Mouse (Mus musculus): ENCODE measurements at regions not wholly inside any gene's neighbourhood (a gene's known extent, or its start where the extent isn't known, plus 50 kb on each side); places are given as distances from the start of the nearest gene placed in this dataset.

DNA sequence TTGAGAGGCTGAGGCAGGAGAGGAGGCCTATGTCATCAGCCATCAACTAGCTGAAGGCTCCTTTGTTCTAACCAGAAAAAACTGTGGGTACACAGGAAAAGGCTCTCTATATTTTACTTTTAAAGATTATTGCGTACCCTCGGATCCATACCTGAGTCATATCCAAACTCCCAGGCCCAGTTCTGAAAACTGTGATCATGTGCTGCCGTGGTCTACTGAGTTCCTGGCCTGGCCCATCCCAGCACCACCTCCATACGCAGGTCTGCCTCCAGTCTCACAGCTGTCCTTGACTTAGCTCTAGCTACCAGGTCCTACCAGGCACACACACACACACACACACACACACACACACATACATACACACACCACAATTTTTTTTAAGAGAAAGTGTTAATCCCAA is 87.0 kb upstream of the Hs6st1 start:
- DNase-seq: no peak

DNA sequence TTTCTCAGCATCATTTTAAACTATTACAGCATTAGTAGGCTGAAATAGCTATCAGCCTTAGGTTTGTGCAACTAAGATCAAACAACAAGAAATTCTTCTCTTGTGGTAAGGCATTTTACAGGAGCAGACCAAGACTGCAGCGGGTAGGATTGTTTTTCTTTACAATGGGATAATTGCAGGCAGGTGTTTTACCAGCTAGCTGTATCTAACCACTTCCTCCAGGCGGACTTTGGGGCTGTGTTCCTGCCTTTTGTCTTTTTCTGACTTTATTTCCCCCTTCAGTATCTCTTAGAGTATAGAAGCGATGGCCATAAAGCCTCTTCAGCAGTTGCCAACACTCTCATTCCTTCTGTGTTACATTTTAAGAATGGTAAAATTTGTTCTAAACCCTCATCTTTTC is 84.8 kb upstream of the Hs6st1 start:
- no peak for DNase-seq

DNA sequence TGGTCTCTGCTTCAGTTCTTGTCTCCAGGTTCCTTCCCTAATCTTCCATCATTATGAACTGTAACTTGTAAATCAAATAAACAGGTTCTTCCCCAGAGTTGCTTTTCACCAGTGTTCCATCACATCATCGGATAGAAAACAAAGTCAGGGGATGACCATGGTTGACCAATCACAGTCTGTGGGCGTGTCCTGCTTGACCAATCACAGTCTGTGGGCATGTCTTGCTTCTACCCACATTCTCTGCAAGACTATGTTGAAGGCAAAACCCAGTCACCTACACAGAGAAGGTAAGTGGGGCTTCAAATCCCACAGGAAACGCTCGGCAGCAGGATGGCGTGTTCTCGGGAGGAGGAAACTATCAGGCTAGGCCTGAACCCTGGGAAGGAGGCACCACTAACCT is 82.9 kb upstream of the Hs6st1 start:
- DNase-seq: no peak

DNA sequence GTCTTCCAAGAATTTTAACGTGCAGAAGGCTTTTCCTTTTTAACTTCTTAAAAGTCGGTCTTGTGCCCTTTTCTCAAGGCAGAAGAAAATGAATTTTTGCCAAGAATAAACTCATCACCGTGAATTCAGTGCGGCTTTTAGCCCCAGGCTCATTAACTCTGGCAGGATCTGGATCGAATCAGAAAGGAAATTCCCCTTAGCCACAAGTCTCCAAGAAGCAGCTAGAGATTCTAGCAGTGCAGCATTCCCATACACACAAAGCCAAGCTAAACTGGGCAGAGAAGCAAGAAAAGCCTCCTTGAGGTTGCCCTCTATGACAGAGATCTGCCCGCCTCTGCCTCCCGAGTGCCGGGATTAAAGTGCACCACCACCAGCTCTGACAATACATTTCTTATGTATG is 81.5 kb upstream of the Hs6st1 start:
- no peak for DNase-seq

DNA sequence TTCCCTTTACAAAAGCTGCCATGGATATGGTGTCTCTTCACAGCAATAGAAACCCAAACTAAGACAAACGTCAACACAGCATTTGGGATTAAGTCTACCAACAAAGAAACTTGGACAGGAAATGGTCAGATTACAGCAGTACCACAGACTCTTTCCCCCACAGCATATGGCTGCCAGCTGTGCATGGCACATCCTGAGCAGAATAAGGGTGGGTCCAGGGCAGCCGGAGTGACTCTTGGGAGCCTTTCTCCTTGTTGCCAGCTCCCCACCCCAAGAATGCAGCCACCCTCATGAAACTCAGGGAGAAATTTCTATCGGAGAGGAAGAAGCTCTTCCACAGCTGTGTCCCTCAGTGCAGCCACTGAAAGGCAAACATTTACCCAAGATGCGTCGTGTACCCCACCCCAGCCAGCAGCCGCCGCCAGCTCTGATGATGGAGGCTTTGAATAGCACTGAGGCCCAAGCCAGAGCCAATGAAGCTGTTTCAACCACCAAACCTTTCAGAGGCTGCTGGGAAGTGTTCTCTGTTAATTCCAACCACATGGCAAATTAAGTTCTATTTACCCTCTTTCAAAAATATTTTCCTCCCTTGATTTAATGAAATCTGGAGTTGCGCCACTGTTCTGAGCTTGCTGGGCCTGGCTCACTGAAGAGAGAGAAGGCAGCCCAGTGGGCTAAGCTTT is 75.8 kb upstream of the Hs6st1 start:
- no peak for DNase-seq

DNA sequence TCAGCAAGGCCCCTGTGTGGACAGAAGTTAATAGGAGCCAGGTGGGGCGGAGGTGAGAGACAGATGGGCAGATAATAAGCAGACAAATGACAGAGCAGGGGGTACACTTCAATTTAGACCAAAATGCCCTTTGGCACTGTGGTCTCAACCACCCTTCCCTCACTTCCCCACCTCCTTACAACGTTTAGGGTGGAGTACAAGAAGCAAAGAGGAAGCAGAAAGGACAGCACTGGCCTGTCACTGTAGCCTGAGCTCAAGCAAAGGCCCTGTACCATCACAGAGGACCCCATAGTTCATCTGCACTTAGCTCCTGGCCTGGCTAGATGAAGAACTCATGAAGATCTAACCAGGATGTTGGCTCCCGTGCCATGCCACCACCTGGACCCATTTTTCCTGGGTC is 75.3 kb upstream of the Hs6st1 start:
- DNase-seq: no peak

DNA sequence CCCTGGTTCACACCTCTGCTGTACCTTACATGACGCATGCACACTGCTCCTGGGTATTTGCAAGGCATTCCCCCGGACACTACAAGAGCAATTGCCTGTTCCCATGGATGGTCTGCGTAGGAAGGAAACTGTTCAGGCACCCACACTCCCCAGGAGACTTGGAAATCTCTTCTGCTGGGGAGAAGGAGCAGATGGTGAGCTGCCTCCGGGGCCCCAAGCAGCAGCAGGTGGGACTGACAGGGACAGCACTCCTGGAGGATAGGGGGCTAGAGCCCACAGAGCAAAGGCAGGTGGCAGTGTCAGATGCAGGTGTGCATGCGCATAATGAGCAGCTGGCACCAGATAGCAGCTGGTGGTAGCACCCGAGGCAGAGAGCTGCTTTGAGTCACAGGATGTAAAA is 72.5 kb upstream of the Hs6st1 start:
- DNase-seq: no peak

DNA sequence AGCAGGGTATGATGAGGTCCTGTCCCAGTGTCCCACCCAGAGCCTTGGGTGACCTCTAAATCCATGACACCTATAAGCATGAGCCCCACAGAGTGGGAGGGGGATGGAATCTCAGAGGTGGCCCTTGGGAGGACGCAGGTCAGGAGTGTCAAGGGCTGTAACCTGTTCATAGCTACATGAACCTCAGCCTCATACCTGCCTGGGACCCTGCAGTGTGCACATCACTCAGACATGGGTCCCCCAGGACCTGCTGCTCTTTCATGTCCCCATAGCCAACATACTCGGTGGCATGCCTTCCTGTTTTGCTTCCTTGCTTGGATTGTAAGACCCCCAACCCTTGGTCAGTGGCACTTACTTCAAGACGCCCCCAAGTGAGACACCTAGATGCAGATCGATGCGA is 66.9 kb upstream of the Hs6st1 start:
- DNase-seq: no peak

DNA sequence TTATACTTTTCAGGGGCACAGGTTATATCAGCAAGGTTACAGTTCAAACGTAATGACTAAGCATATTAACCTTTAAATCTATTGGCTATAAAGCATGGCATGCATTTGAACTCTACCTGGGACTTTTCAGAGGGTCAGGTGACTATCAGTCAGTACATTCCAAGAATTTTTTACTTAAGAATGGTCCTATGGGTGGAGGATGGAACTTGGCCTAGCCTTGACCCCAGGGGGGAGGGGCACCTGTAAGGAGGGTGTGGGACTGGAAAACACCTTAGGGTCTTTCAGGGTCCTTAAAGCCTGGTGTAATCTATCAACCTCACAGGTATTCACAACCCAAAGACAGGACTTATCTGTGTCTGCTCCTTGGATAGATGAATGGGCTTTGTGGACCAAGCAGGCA is 66.4 kb upstream of the Hs6st1 start:
- no peak for DNase-seq

DNA sequence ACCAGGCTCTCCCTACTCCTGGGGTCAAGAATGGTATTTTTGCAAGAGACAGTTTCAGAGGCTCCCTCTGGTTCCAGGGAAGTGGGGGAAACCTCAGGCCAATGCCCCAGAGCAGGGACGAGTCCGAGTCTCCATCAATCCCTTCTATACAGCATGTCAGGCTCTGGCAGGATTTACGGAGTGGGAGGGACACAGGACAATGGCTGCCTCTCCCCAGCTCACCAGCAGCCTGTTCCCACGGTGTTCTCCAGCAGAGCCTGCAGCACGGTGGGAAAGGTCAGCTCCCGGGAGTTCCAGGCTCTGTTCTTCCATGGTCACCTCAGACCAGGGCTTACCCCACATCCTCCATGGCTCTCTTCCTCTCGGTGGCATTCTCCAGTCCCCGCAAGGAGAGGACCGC is 64.6 kb upstream of the Hs6st1 start:
- DNase-seq: no peak

DNA sequence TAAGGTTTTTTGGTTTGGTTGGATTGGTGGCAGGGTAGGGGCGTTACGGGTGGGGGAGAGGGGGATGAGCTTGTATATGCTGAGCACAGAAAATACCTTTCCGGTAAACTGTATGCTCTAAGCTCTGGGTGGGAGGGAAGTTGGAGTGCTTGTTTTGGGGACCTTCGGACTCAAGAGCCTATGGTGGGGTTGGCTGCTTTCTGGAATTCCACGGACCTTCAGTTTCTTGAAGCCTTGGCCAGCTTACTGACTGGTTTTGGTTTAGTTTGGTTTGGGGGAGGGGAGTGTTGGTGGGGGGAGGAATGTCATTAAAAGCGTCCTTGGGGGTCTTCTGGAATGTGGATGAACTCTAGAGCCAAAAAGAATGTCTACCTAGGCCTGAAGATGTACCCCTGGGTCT is 59.6 kb upstream of the Hs6st1 start:
- no peak for DNase-seq

DNA sequence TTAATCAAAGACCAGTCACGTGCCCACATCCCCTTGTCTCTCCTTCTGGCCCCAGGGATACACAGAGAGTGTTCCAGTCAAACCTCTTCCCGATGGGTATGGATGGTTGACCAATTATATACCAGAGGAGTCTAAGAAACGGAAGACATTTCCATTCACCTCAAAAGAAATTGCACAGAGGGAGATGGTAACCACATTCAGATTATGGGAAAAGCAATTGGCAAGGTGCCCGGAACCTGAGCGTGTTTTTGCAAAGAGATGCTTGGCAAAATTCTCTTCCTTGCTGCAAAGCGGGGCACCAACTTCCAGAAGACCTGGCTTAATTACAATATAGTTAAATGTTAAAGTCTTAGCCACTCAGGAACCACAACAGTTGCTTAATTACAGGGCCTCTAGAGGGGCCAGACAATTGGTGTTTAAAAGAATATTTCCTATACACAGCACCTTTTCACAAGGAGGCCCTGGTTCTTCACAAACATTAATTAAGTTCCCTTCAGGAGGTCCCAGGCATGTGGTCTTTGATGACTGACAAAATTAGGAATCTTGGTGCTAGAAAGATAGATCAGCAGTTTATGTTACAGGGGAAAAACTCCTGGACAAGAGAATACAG is 59.1 kb upstream of the Hs6st1 start:
- no peak for DNase-seq

DNA sequence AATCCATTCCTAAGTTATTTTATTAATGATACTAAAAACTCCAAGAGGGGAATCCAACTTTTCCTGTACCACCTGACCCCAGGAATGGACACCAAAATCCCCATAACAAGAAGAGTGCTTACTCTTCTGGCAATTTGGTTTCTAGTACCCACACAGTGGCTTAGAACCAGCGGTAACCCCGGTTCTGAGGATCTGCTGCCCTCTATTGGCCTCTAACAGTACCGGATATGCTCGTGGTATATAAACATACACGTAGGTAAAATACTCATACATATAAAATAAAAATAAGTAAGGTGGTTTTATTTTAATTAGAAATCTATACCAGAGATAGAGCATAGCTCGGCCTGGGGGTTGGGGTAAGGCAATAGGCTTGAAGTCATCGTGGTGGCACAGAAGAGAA is 58.0 kb upstream of the Hs6st1 start:
- DNase-seq: no peak

DNA sequence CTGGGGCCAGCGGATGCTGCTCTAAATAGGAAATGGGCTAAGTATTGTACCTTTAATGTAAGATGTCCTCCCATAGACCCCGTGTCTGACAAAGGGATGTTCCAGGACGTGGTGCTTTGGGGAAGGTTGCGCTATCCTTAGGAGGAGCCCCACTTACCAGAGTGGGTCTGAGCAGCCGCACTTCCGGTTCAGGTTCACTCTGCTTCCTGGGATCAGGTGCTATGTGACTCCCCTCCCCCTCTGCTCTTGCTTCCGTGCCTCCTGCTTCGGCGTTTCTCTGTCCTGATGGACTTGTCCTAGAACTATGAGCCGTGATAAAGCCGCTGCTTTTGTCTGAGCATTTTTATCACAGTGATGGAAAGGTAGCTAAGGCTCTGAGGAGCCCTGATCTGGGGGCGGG is 57.4 kb upstream of the Hs6st1 start:
- DNase-seq: no peak

DNA sequence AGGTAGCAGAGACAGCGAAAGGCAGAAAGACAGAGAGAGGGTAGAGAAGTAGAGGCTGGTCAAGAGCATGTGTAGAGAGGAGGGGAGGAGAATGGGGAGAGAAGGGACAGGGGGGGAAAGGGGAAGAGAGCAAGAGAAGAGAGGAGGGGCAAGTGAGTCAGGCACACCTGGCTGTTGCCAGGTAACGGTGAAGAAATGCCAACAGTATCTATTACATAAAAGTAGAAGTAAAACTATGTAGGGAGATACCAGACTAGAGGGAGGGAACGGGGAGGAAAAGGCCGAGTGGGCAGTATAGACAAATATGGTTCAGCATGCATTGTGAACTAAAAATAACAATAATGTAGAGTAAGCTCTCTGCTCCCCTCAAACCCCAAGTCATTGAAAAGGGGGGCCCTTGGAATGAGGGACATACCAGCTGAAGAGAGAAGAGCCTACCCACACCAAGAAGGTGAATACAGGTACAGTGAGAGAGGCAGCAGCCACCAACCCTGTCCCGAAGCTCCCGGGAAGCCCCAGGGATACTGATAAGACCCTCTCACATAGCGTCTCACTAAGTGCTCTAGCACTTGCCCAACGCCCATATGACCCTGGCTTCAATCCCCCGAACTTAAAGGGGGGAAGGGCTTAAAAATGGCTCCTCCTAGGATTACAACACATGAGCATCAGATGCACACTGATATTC is 56.0 kb upstream of the Hs6st1 start:
- DNase-seq: no peak

DNA sequence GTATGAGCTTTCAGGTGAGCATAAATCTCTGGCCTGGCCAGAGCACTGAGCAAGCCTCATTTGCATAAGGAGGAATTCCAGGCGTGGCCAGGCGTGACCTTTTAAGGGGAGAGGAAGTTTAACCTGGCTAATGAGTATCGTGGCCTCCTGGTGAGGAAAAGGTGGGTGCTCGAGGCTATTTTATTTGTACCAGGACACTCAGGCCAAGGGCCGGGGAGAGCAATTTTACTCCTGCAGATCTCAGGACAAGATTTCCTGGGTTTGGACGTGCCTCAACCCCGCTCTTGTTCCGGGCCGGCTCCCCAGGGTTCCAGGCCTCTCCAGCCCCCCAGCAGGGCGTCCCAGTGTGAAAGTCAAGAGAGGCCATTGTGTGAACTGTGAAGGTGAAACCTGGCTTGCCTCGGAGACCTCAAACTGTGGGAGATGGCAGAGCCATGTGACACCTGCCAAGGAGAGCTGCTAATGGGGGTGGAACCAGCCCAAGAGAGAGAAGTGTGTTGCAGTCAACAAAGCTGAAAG is 54.3 kb upstream of the Hs6st1 start:
- no peak for DNase-seq

DNA sequence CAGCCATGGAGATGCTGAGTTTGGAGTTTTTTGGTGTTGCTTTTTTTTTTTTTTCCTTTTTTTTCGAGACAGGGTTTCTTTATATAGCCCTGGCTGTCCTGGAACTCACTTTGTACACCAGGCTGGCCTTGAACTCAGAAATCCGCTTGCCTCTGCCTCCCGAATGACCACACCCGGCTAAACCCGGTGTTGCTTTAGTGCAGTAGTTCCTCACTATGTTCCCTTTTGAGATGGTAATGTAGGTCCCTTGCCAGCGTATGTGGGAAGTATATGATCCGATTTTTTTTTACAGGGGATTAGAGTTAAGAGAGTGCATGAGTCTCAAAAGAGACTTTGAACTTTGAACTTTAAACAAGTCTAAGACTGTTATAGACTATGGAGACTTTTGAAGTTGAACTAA is 53.8 kb upstream of the Hs6st1 start:
- DNase-seq: no peak

DNA sequence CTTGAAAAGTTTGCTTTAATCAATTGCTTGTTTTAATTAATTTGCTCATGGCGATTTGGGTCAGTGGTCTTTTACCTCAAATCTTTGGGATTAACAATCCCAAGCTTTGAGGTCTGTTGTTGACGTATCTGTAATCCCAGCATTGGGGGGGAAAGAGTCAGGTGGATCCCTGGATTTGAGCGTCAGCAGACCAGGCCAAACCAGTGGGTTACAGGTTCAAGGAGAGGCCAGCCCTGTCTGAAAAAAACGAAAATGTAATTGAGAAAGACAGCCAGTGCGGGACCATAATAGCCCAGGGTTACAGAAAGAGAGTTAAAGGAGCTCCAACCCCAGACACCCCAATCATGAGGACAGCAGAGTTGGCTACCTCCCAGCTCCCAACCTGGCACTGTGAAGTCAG is 53.0 kb upstream of the Hs6st1 start:
- DNase-seq: no peak

DNA sequence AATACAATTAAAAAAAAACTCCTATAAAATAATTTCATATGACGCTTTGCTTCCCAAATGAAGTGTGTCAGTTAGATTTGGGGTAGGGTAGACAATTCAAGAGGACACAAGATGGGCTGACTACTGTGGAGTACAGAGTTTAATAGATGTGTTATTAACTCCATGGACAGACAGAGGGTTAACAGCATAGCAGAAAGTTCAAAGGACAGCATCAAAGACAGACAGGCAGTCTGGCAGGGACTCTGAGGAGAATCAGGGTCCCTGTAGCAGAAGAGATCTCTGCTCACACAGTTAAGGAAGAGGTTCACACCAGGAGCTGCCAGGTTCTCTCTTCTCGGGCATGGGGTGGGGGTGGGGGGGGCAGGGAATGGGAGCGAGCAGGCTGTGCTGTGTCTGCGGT is 51.6 kb upstream of the Hs6st1 start:
- no peak for DNase-seq

DNA sequence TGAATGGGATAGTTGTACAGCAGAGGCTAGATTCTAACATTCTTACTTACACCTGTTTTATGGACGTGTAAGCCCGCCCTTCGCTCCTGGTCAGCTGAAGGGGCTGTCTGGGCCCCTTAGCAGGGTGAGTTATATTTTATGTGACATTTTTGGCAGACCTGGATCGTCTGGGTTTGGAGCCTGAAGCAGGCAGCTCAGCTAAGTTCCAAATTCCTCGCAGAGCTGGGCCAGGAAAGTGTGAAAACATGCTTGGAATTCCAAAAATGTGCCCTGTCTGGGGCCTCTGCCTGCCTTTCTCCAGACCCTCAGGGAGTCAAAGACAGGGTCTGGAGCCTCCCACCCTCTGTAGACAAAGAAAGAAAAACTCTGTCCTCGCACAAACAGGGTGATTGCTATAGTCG is 51.1 kb upstream of the Hs6st1 start:
- no peak for DNase-seq

DNA sequence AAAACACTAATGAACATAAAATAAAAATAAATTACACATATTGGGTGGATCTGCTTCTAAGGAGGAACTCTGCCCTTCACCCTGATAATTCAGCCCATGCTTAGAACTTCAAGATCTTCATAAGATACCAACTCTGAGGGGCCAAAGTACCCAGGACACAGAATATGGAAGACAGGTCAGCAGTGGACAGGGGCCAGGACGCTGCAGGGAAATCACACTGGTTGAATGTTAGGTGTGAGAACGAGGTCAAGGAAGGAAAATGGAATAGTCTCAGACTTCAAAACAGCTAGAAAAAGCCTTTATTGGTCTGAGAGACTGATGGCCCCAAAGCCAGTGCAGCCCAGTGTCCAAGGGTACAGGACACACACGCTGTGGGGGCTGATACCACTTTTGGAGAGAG is 50.5 kb upstream of the Hs6st1 start:
- no peak for DNase-seq
